ENCODE assay signal across 8 mouse cellular contexts in the genomic region with DNA sequence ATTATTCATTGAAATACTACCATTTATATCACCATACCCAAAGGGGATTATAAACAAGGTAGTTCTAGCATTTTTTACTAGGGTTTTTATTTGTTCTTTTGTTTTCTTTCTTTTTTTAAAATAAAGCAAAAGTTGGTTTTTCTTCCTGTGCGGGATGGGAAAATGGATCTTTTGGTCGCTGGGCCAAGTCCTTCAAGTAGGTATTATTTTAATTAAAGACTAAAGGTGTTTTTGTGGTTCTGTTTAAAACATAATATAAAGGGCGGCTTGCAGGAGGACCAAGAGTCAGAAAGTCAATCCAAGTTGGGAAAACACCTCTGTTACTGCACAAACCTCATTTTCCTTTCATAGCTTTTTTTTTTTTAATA. TPM values are rescaled to one million over a fixed set of nuclear protein-coding genes. Genes with fewer than 3 reads are reported as not detected.
A peak's percentile ranks its signal among the peaks of the same experiment; 100 is the strongest.
DNase-seq lines count a peak whose midpoint lies in the region; ATAC-seq and TF ChIP-seq lines count a peak whose summit lies in the region.

No protein-coding gene starts in this region.

- TF ChIP-seq CTCF in layer of hippocampus, adult 2 months (conservative IDR thresholded peaks at IDR 0.05), result no peak

- no peaks in the 10 kb centered on the region; the same call in 1 of the 2 replicates for H3K4me1 ChIP-seq in embryonic facial prominence, embryonic 11.5 days (ENCODE audit: control insufficient read depth, insufficient read depth, low read length)
- H3K4me1 ChIP-seq in intestine, embryonic 15.5 days (replicated peaks), result peaks cover 18% of the 10 kb centered on the region

- 19% methylated on average over 3 of the region's 3 CpGs for WGBS in embryonic facial prominence, embryonic 11.5 days
- WGBS in intestine, embryonic 15.5 days, result 44% methylated on average over 3 of the region's 3 CpGs

- H3K27ac ChIP-seq in layer of hippocampus, adult 2 months, result 0 out of 2 replicates have a peak overlapping the region, but pooled peaks have one; percentile 74
- H3K27ac ChIP-seq in embryonic facial prominence, embryonic 11.5 days (replicated peaks; ENCODE audit: low read depth, low read length), result peak overlapping the region; percentile 98; the same call in 1 of the 2 replicates
- peak overlapping the region; percentile 100 for H3K27ac ChIP-seq in intestine, embryonic 15.5 days

- peak overlapping the region; percentile 90 for H3K9ac ChIP-seq in embryonic facial prominence, embryonic 11.5 days (replicated peaks; ENCODE audit: low read length)
- peak overlapping the region; percentile 76 for H3K9ac ChIP-seq in intestine, embryonic 15.5 days

- no peak for DNase-seq in layer of hippocampus, adult 2 months (ENCODE audit: low spot score in 2 of 2)
- no peak for DNase-seq in layer of hippocampus, postnatal 14 days (ENCODE audit: low spot score in 2 of 2)
- DNase-seq in embryonic facial prominence, embryonic 11.5 days (ENCODE audit: low spot score), result no peak
- peak; percentile 32 for DNase-seq in naive thymus-derived CD4-positive, alpha-beta T cell, adult 2 months (ENCODE audit: low read depth)
- DNase-seq in cerebellum, postnatal 10 days, result no peak
- DNase-seq in thymus, adult 18-20 months, result no peak
- no peak for DNase-seq in layer of hippocampus, adult 9-10 months (ENCODE audit: low spot score)

- H3K4me2 ChIP-seq in embryonic facial prominence, embryonic 11.5 days (ENCODE audit: low read depth, low read length), result peak overlapping the region; percentile 93
- H3K4me2 ChIP-seq in intestine, embryonic 15.5 days (replicated peaks), result peak overlapping the region; percentile 93

- peak overlapping the region; percentile 86 for H3K4me3 ChIP-seq in layer of hippocampus, adult 2 months
- peak overlapping the region; percentile 45 for H3K4me3 ChIP-seq in embryonic facial prominence, embryonic 11.5 days (ENCODE audit: low read depth, low read length)
- H3K4me3 ChIP-seq in intestine, embryonic 15.5 days (replicated peaks), result peak overlapping the region; percentile 57

- H3K27me3 ChIP-seq in embryonic facial prominence, embryonic 11.5 days (ENCODE audit: control insufficient read depth, insufficient read depth, low read length), result no peaks in the 10 kb centered on the region
- no peaks in the 10 kb centered on the region for H3K27me3 ChIP-seq in intestine, embryonic 15.5 days (replicated peaks)

- H3K9me3 ChIP-seq in embryonic facial prominence, embryonic 11.5 days (replicated peaks; ENCODE audit: control insufficient read depth, low read length), result no peaks in the 10 kb centered on the region
- no peaks in the 10 kb centered on the region for H3K9me3 ChIP-seq in intestine, embryonic 15.5 days

- no peaks in the 10 kb centered on the region for H3K36me3 ChIP-seq in embryonic facial prominence, embryonic 11.5 days (replicated peaks; ENCODE audit: control insufficient read depth, insufficient read depth, low read depth, low read length)
- no peaks in the 10 kb centered on the region for H3K36me3 ChIP-seq in intestine, embryonic 15.5 days

- ATAC-seq in embryonic facial prominence, embryonic 11.5 days (replicated peaks; ENCODE audit: insufficient number of reproducible peaks, low FRiP score, low TSS enrichment, low read depth), result no peak
- no peak for ATAC-seq in intestine, embryonic 15.5 days

RNA-seq across cellular contexts. Expression of gene Cdkn1b, which starts 6.1 kb away (rescaled TPM):
- total RNA-seq in layer of hippocampus, adult 2 months (2021), result 10 to 100 TPM; 47.2 to 48.0 TPM
- 10 to 100 TPM; 55.5 to 57.1 TPM for total RNA-seq in layer of hippocampus, postnatal 14 days (2021)
- polyA plus RNA-seq in embryonic facial prominence, embryonic 11.5 days (2014; fragmentation: Nextera tagmentation; extraction: Ambion mirVana), result 18.7 and 21.2 TPM in 2 replicates
- 15.3 and 15.9 TPM in 2 replicates for polyA plus RNA-seq in intestine, embryonic 15.5 days (2015; fragmentation: Nextera tagmentation; extraction: Ambion mirVana)

RNA-seq across cellular contexts. Expression of gene Gpr19, which starts 27.9 kb away (rescaled TPM):
- total RNA-seq in layer of hippocampus, adult 2 months (2021), result 10 to 100 TPM; 22.0 to 27.4 TPM
- 10 to 100 TPM; 24.1 to 24.7 TPM for total RNA-seq in layer of hippocampus, postnatal 14 days (2021)
- polyA plus RNA-seq in embryonic facial prominence, embryonic 11.5 days (2014; fragmentation: Nextera tagmentation; extraction: Ambion mirVana), result 13.2 and 19.2 TPM in 2 replicates
- polyA plus RNA-seq in intestine, embryonic 15.5 days (2015; fragmentation: Nextera tagmentation; extraction: Ambion mirVana), result 10.4 and 10.6 TPM in 2 replicates

RNA-seq across cellular contexts. Expression of gene Apold1, which starts 55.2 kb away (rescaled TPM):
- total RNA-seq in layer of hippocampus, adult 2 months (2021), result 1 to 10 TPM; 1.9 to 2.5 TPM
- total RNA-seq in layer of hippocampus, postnatal 14 days (2021), result 1 to 10 TPM; 3.5 to 4.4 TPM
- polyA plus RNA-seq in embryonic facial prominence, embryonic 11.5 days (2014; fragmentation: Nextera tagmentation; extraction: Ambion mirVana), result 3.6 and 4.1 TPM in 2 replicates
- polyA plus RNA-seq in intestine, embryonic 15.5 days (2015; fragmentation: Nextera tagmentation; extraction: Ambion mirVana), result 3.5 and 3.6 TPM in 2 replicates
